Mouse (Mus musculus): ENCODE results near the gene Rgs13. TPM values are rescaled to one million over a fixed set of nuclear protein-coding genes. Genes with fewer than 3 reads are reported as not detected.
A peak's percentile ranks its signal among the peaks of the same experiment; 100 is the strongest.

Rgs13 gene
- polyA plus RNA-seq, 1 experiment from 2014 or later = 2.5 TPM

- ATAC-seq (ENCODE audit: low FRiP score) (no peak), DNase-seq (ENCODE audit: low spot score) (no peak)
- Histone ChIP-seq H3K9me3 (ENCODE audit: control insufficient read depth, low read length) (no peaks in the 10 kb centered on the region), H3K4me3 (ENCODE audit: low read depth, low read length) (no peak overlapping the region), H3K36me3 (ENCODE audit: control insufficient read depth, insufficient read depth, low read length) (no peaks in the 10 kb centered on the region), H3K27me3 (ENCODE audit: control insufficient read depth, insufficient read depth, low read length) (no peaks in the 10 kb centered on the region), H3K4me2 (replicated peaks; ENCODE audit: low read depth, low read length) (no peak overlapping the region), H3K27ac (ENCODE audit: low read depth, low read length) (no peak overlapping the region), H3K9ac (ENCODE audit: low read depth, low read length) (no peak overlapping the region), H3K4me1 (replicated peaks; ENCODE audit: control insufficient read depth, insufficient read depth, low read length) (no peaks in the 10 kb centered on the region)
- WGBS = 68% methylated on average over 7 of the region's 7 CpGs
Observed at GRCm38 (mm10) chr1:144186655-144187396, 9.7 kb upstream of the Rgs13 start.

- H3K4me2 ChIP-seq (replicated peaks; ENCODE audit: low read depth, low read length) = no peak overlapping the region
- ATAC-seq (ENCODE audit: low FRiP score) (no peak), DNase-seq (ENCODE audit: low spot score) (no peak)
- no peaks in the 10 kb centered on the region for H3K4me1 ChIP-seq (replicated peaks; ENCODE audit: control insufficient read depth, insufficient read depth, low read length)
- no peak overlapping the region for H3K4me3 ChIP-seq (ENCODE audit: low read depth, low read length)
- H3K9ac ChIP-seq (ENCODE audit: low read depth, low read length) = no peak overlapping the region
- 77% methylated on average over 4 of the region's 4 CpGs for WGBS
- no peaks in the 10 kb centered on the region for H3K36me3 ChIP-seq (ENCODE audit: control insufficient read depth, insufficient read depth, low read length)
- H3K27ac ChIP-seq (ENCODE audit: low read depth, low read length) = no peak overlapping the region
- no peaks in the 10 kb centered on the region for H3K27me3 ChIP-seq (ENCODE audit: control insufficient read depth, insufficient read depth, low read length)
- H3K9me3 ChIP-seq (ENCODE audit: control insufficient read depth, low read length) = no peaks in the 10 kb centered on the region
Observed at GRCm38 (mm10) chr1:144184955-144185715, 8.0 kb upstream of the Rgs13 start.

DNA sequence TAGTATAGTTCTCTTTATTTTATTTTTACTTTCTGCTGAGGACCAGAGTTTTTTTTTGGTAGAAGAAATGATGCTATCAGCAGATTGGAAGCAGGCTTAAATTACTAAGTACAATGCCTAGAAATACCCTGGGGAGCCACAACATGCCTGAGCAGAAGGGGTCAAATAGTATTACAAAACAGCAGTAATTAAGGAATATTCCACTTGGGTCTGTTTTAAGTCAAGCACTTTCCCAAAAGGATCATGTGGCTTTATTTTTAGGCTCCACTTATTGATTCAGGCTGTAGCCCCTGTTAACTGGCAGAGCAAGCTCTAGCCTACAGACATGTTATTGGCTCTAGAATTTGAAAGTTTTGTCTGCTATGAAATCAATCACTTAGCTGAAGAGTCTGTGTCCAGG is 6.5 kb upstream of the Rgs13 start:
- H3K4me3 ChIP-seq (ENCODE audit: low read depth, low read length) = no peak overlapping the region
- no peak overlapping the region for H3K4me2 ChIP-seq (replicated peaks; ENCODE audit: low read depth, low read length)
- no peak for DNase-seq (ENCODE audit: low spot score)
- no peak overlapping the region for H3K9ac ChIP-seq (ENCODE audit: low read depth, low read length)
- no peaks in the 10 kb centered on the region for H3K4me1 ChIP-seq (replicated peaks; ENCODE audit: control insufficient read depth, insufficient read depth, low read length)
- H3K9me3 ChIP-seq (ENCODE audit: control insufficient read depth, low read length) = no peaks in the 10 kb centered on the region
- no peak overlapping the region for H3K27ac ChIP-seq (ENCODE audit: low read depth, low read length)
- no peak for ATAC-seq (ENCODE audit: low FRiP score)
- H3K27me3 ChIP-seq (ENCODE audit: control insufficient read depth, insufficient read depth, low read length) = no peaks in the 10 kb centered on the region
- H3K36me3 ChIP-seq (ENCODE audit: control insufficient read depth, insufficient read depth, low read length) = no peaks in the 10 kb centered on the region

- Histone ChIP-seq H3K4me2 (replicated peaks; ENCODE audit: low read depth, low read length) (no peak overlapping the region), H3K4me1 (replicated peaks; ENCODE audit: control insufficient read depth, insufficient read depth, low read length) (no peaks in the 10 kb centered on the region), H3K36me3 (ENCODE audit: control insufficient read depth, insufficient read depth, low read length) (no peaks in the 10 kb centered on the region), H3K4me3 (ENCODE audit: low read depth, low read length) (no peak overlapping the region), H3K9ac (ENCODE audit: low read depth, low read length) (no peak overlapping the region), H3K27me3 (ENCODE audit: control insufficient read depth, insufficient read depth, low read length) (no peaks in the 10 kb centered on the region), H3K9me3 (ENCODE audit: control insufficient read depth, low read length) (no peaks in the 10 kb centered on the region), H3K27ac (ENCODE audit: low read depth, low read length) (no peak overlapping the region)
- ATAC-seq (ENCODE audit: low FRiP score) = no peak
- WGBS = 87% methylated on average over 4 of the region's 4 CpGs
- no peak for DNase-seq (ENCODE audit: low spot score)
Observed at GRCm38 (mm10) chr1:144179559-144179958, 2.4 kb upstream of the Rgs13 start.

- Histone ChIP-seq H3K27me3 (ENCODE audit: control insufficient read depth, insufficient read depth, low read length) (no peaks in the 10 kb centered on the region), H3K9me3 (ENCODE audit: control insufficient read depth, low read length) (no peaks in the 10 kb centered on the region), H3K4me2 (replicated peaks; ENCODE audit: low read depth, low read length) (no peak overlapping the region), H3K9ac (ENCODE audit: low read depth, low read length) (no peak overlapping the region), H3K4me1 (replicated peaks; ENCODE audit: control insufficient read depth, insufficient read depth, low read length) (no peaks in the 10 kb centered on the region), H3K27ac (ENCODE audit: low read depth, low read length) (no peak overlapping the region), H3K36me3 (ENCODE audit: control insufficient read depth, insufficient read depth, low read length) (no peaks in the 10 kb centered on the region), H3K4me3 (ENCODE audit: low read depth, low read length) (no peak overlapping the region)
- DNase-seq (ENCODE audit: low spot score) (no peak), ATAC-seq (ENCODE audit: low FRiP score) (no peak)
- 74% methylated on average over 9 of the region's 9 CpGs for WGBS
Observed at GRCm38 (mm10) chr1:144178281-144178957, 1.2 kb upstream of the Rgs13 start.

GRCm38 (mm10) chr1:144177620-144178019 is 448 bp upstream of the Rgs13 start:
- Histone ChIP-seq H3K4me3 (ENCODE audit: low read depth, low read length) (no peak overlapping the region), H3K27ac (ENCODE audit: low read depth, low read length) (no peak overlapping the region), H3K9me3 (ENCODE audit: control insufficient read depth, low read length) (no peaks in the 10 kb centered on the region), H3K27me3 (ENCODE audit: control insufficient read depth, insufficient read depth, low read length) (no peaks in the 10 kb centered on the region), H3K4me2 (replicated peaks; ENCODE audit: low read depth, low read length) (no peak overlapping the region), H3K36me3 (ENCODE audit: control insufficient read depth, insufficient read depth, low read length) (no peaks in the 10 kb centered on the region), H3K9ac (ENCODE audit: low read depth, low read length) (no peak overlapping the region), H3K4me1 (replicated peaks; ENCODE audit: control insufficient read depth, insufficient read depth, low read length) (no peaks in the 10 kb centered on the region)
- no peak for DNase-seq (ENCODE audit: low spot score)
- peak; percentile 17; the same call in 1 of the 2 replicates for ATAC-seq (ENCODE audit: low FRiP score)

DNA sequence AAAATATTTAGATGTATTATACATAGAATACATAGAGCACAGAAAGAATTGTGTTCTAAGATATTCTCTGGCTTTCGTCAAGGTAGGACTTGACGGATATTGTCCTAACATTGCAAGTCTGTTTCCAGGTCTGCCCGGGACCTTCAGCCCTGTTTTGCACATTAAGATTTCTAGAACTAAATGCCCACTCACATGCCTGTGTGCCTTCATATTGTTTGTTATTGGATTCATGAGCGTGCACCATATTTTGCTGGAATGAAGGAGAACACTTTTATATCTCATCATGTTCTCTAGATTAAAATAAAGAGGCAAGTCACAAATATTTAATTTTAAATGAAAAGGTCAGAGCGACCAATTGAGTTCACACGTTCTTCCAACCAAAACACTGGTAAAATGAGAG is 2.4 kb downstream of the Rgs13 start:
- Histone ChIP-seq H3K36me3 (ENCODE audit: control insufficient read depth, insufficient read depth, low read length) (no peaks in the 10 kb centered on the region), H3K4me3 (ENCODE audit: low read depth, low read length) (no peak overlapping the region), H3K4me2 (replicated peaks; ENCODE audit: low read depth, low read length) (no peak overlapping the region), H3K27ac (ENCODE audit: low read depth, low read length) (no peak overlapping the region), H3K9me3 (ENCODE audit: control insufficient read depth, low read length) (no peaks in the 10 kb centered on the region), H3K9ac (ENCODE audit: low read depth, low read length) (no peak overlapping the region), H3K4me1 (replicated peaks; ENCODE audit: control insufficient read depth, insufficient read depth, low read length) (no peaks in the 10 kb centered on the region), H3K27me3 (ENCODE audit: control insufficient read depth, insufficient read depth, low read length) (no peaks in the 10 kb centered on the region)
- ATAC-seq (ENCODE audit: low FRiP score) (no peak), DNase-seq (ENCODE audit: low spot score) (no peak)
- 90% methylated on average over 6 of the region's 6 CpGs for WGBS

GRCm38 (mm10) chr1:144173568-144174036 is 3.6 kb downstream of the Rgs13 start:
- H3K36me3 ChIP-seq (ENCODE audit: control insufficient read depth, insufficient read depth, low read length) = no peaks in the 10 kb centered on the region
- 84% methylated on average over 2 of the region's 2 CpGs for WGBS
- H3K4me1 ChIP-seq (replicated peaks; ENCODE audit: control insufficient read depth, insufficient read depth, low read length) = no peaks in the 10 kb centered on the region
- no peak overlapping the region for H3K4me3 ChIP-seq (ENCODE audit: low read depth, low read length)
- no peaks in the 10 kb centered on the region for H3K27me3 ChIP-seq (ENCODE audit: control insufficient read depth, insufficient read depth, low read length)
- H3K27ac ChIP-seq (ENCODE audit: low read depth, low read length) = no peak overlapping the region
- H3K4me2 ChIP-seq (replicated peaks; ENCODE audit: low read depth, low read length) = no peak overlapping the region
- ATAC-seq (ENCODE audit: low FRiP score) (no peak), DNase-seq (ENCODE audit: low spot score) (no peak)
- H3K9ac ChIP-seq (ENCODE audit: low read depth, low read length) = no peak overlapping the region
- H3K9me3 ChIP-seq (ENCODE audit: control insufficient read depth, low read length) = no peaks in the 10 kb centered on the region
